Mouse (Mus musculus) cerebellum, postnatal 14 days (tissue): ENCODE data around the gene P2ry10.
"Not testable (repeated sequence)": the region's sequence is repeated elsewhere in the genome, so short reads cannot be mapped to it uniquely, and the experiment has no call there.

Experiments
- DNase-seq, 2 experiments: peaks; one replicate each; pipeline ENCODE4 v3.0.0; 2021; ENCODE audit warnings: mixed read lengths in 2 of 2

Gene P2ry10

DNA sequence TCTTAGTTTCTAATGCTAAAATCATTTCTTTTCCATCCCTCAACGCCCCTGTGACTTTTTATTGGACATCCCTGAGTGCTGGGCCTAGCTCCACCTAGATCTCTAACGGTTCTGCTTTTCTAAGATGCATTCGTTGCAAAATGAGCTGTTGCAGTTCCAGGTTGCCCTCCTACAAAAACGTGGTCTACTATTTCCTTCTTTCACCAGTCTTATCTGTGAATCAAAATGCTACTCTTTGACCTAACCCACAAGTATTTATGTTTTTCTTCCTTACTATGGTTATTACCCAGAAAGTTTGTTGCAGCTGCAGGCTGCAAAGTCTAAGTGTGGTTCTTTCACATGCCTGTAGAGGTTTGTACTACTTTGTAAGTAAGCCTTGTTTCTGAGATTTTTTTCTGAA is at the start of gene P2ry10:
Gene P2ry10, plus strand, starts transcription at position 316 of the 400 bp plus-strand sequence.
- no peak for DNase-seq

DNA sequence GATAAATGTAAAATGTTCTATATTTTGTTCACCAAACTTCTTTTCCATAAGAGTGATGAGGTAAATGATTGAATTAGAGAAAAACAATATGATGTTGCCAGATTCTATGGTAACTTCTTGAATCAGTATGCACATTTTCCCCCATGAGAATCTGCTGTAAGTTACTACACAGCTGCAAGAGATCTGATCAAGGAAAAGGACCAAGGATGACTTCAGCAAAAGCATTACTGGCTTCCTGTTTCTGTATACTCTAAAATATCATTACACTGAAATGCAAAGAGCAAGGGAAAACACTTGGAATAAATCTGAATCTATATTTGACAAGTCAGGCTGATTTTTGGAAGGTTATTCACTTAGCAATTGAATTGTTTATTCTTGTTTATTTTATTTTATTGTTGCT is 49.1 kb upstream of the P2ry10 start:
- no peak for DNase-seq

DNA sequence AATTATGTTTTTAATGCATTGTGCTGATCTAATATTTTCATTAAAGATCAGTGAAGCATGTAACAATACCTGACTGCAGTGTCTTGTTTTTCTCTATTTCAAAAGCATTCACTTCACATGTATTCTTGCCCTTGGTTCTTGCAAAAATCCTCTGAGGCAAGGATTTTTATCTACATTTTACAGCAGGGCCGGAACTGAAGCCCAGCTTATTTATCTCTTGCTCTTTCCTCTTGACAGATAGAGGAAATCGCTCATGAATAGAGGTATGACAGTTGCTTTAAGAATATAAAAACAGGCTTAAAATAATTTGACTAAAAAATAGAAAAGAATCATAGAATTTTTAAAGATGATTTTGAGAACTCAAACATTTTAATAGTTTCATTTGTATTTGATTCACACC is 48.7 kb upstream of the P2ry10 start:
- DNase-seq, result no peak

DNA sequence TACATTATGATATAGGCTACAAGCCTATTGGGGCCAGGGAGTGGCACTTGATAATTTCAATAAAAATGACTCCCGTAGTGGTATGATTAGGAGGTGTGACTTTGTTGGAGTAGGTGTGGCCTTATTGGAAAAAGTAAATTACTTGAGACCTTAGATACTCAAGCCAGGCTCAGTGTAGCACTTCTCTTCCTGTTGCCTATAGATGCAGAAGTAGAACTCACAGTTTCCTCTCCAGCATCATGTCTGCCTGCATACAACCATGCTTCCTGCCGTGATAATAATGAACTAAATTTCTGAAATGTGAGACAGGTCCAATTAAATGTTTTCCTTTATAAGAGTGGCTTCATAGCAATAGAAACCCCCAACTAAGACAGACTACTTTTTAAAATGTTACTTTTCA is 45.9 kb upstream of the P2ry10 start:
- DNase-seq, result no peak

DNA sequence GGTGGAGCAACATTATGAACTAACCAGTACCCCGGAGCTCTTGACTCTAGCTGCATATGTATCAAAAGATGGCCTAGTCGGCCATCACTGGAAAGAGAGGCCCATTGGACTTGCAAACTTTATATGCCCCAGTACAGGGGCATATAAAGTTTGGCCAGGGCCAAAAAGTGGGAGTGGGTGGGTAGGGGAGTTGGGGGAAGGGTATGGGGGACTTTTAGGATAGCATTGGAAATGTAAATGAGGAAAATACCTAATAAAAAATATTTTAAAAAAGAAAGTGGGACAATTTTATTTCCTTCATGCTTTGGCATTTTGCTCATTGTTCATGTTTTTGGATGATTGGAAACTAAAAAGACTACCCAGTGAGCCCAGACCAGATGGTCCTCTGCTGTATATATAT is 4.9 kb upstream of the P2ry10 start:
- DNase-seq, result not testable (repeated sequence)

DNA sequence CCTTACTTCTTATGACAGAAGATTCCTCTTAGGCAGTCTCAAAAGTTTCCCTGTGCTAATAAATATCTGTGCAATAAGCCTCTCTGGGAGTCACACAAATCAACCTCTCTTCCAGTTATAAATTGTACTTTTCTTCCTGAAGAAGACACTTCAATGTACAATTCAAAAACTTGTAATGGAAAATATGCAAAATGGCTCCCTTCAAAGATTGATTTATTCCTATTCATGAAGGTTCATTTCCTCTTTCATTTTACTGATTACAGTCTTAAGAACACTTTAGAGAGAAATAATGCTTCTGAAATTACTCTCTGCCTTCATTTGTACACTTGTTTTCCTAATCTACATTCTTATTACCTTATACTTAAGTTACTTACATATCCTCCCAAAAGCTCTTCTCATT is 4.0 kb upstream of the P2ry10 start:
- DNase-seq, result no peak

DNA sequence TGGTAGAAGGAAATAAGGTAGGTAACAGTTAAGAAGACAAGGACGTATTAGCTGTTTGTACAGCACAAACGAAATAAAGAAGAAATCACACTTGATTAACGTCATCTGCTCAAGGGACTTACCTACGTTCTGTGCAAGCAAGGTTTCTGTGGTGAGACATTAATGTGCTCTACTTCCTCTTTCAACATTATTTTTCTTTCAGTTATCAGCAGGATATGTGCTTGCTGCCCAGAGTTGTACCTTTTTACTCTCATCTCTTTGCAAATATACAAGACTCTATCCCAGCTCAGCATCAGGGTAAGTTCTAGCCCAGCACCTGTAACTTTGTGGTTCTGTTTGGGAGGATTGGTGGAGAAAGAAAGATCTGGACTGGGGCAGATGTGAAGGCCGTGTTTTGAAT is 839 bp downstream of the P2ry10 start:
- no peak for DNase-seq

DNA sequence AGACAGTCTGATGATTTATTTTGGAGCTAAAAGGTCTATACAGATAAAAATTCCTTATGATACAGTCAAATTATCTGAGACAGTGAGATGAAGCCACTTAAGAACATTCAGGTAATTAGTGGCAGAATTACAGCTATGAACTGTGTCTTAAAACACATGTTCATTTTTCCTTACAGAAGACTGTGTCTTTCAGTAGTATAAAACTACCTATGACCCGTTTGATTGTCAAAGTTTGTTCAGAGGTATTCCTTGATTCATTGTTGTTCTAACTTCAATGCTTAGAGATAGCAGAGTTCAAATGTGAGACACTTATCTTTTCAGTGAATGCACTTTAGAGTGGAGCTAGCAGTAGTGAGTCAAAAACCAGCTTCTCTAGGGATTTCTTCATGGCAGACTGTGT is 1.6 kb downstream of the P2ry10 start:
- no peak for DNase-seq

DNA sequence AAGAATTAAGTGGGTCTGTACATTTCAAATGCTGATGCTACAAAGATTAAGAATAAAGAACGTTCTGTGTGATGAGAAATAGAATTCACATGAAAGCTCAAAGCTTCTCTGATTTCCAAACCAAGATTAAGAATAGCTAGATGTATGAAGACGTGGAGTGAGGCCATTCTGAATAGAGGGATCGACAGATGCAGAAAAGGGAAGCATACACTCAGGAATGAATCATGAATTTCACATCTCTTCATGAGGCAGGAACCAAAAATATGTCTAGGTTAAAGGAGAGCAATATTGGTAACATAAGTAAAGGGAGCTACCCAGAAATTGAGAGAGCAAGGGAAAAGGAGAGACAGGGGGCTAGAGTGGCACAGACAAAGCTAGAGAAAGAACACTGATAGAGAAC is 7.3 kb downstream of the P2ry10 start:
- no peak for DNase-seq

DNA sequence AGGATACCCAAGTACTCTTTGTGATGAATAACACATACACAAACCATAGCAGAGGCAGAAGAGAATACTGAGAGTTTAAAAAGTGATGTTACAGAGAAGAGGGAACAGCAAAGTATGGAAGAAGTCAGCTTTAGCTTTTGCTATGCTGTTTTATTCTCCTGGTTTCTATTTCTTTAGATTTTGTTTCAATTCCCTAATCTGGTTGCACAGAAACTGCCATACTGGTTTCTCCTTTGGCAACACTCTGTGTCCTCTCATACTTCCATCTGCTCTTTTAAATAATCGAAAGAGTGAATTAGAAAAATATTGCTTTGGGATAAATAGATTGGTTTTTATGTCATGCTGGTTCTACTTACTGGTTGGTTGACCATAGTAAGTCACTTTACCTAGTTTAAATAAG is 28.0 kb downstream of the P2ry10 start:
- DNase-seq, result no peak

DNA sequence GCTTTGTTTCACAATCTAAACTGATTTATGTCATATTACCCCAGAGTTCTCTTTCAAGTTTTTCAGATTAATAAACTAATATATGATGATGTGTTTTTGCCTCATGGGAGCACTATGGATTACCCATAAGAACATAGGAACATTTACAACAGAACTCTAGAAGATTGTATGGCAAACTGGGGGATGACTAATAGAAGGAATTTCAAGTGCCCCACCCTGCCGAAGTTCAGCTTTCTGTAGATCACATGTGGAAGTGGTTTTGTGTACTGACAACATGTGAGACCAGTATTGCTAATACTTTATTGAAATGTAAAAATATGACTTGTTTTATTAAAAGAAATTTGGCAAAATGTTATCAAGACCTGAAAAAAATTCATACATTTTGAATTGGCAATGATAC is 28.7 kb downstream of the P2ry10 start:
- no peak for DNase-seq

DNA sequence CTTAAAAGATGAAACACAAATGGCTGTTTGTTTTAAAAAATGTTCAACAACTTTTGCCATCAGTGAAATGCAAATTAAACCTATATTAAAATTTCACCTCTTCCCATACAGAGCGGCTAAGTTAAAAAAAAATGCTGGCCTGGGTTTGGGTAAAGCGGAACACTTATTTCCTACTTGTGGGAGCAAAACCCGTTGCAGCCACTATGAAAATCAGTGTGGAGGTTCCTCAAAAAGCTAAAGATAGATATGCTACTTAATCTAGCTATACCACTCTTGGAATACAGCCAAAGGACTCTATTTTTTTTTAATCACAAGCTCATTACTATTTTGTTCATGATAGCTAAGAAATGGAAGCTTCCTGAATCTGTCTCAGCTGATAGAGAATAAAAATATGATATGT is 54.9 kb downstream of the P2ry10 start:
- DNase-seq, result no peak

DNA sequence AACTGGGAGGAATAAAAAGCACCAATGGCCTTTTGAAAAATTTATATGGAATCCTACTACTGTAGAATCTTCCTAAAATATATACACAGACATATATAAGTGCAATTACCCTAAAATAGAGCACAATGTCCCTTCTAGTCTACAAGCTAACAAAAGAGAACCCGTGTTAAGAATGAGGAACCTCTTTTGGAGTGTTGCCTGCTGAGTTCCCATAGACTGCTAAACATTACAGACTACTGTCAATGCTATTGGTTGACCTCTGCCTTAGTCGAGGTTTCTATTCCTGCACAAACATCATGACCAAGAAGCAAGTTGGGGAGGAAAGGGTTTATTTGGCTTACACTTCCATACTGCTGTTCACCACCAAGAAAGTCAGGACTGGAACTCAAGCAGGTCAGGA is 55.6 kb downstream of the P2ry10 start:
- DNase-seq, result no peak

DNA sequence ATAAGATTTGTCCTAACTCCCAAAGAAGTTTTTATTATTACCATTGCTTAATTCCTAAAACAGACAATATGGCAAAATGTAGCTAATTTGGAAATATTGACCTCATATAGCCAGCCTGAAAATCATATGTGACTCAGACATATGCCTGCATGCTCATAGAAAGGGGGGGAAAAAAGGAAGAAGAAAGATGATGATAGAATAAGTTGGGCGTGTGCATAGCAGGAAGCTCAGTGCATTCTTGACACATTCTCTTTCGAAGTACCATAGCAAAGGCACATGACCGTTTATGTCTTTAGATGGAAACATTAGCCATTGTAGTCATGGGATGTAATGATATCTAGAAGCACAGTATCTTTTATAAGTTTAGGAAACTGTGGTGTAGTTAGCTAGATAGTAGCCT is 60.4 kb downstream of the P2ry10 start, which contains the start of gene P2ry10b:
Gene P2ry10b, plus strand, starts transcription at position 247 of the 400 bp plus-strand sequence.
- DNase-seq, result no peak

DNA sequence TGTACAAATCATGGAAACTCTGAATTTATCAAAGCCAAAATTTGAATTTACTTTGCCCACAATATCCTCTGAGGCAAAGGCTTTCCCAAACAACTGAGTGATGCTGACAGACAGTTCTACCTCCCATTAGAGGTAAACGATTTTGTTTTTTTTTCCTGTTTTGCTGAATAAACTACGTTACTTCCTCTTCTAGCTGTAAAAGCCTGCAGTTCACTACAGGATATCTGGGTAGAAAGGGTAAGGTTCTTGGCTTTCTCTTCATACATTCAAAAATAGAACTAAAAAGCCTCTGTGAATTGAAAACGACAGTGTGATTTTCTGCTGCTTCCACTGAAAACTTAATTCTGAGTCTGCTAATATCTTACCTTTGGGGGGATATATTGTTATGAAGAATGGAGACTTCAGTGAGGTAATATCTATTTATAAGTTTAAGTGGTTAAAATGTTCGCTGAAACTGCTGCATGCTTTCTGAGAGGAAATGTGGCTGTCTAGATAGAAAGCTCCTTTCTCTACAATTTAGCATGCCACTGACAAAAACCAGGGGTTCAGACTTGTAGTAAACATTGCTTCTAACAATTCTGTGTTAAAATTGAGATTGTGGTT is 61.2 kb downstream of the P2ry10 start:
- DNase-seq, result no peak

DNA sequence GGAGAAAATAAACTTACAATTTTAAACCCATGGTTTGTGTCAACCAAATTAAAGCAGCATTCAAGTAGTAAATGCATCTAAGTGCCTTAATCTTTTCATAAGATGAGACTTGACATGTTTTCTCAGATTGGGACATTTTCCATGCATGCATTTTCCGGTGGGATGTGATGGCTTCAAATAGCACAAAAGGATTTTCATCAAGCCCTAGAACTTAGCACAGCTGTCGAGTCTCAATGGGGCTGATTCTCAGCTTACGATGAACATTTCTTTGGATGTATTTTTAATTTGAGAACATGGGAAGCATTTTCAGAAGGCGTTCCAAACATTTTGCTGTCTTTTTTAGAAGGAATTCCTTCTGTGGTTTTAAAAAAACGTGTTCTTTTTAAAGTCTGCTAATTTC is 61.7 kb downstream of the P2ry10 start:
- no peak for DNase-seq

DNA sequence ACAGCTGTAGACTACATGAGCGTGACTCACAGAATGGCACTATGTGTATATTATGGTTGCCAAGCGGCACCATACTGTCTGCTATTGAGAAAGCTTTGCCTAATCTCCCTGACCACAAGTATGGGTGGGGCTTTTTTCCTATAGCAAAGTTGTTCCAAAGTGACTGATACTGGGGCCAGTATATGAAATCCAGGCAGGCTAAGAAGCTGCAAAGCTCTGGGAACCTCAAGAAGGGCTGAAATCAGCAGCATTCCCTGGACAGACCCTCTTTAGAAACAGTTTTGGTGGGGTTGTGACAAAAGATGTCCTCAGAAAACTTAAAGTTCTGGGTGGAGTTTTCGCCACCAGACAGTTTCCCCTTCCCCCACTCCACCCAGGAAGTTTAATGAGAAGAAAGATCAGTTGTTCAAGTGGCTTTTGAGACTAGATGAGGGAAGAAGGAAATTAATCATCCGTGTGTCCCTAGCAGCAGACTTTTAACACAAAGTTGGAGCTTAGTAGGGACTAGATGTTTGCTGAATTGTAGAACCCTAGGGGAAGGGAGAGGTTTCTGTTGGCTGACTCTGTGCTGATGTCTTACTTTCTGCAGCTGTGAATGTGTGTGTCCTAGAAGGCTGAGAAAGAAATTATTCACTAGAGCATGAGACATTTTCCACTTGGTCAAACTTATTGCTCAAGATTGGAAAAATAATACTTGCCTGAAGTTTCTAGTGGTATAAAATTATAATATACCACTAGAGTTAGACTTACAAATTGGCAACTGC is 62.6 kb downstream of the P2ry10 start:
- DNase-seq, result no peak
